ENCODE assay signal across 24 mouse cellular contexts in the genomic region with DNA sequence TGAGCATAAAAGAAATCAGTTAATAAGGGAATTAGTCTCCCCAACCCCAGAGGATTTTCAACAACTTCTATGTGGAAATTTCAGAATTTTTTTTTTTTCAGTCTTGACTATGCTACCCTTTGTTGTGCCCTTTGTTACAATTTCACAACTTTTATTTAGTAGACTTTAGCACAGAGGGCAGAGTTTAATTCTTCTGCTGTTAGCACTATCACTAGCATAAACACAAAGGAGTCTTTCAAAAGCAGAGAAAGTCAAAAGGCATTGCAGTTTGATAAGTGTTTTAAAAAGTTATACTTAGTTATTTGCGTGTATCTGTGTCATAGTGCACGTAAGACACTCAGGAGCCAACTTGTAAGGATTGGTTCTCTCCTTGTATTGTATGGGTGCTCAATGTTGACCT.
"Had no signal": no experiment of that assay in that cellular context is flagged by ENCODE, and none has a peak within 500 bp of the region (broad histone marks: within the 10 kb centered on the region; RNA-seq: fewer than 3 reads in every experiment).

No protein-coding gene starts in this region.

- DNase-seq: kidney, adult 11 months; kidney, postnatal 25 days; layer of hippocampus, postnatal 36 days; left cerebral cortex, postnatal 4 days; lung, adult 18-20 months; lung, postnatal 10 days; lung, postnatal 36 days; retina, postnatal 1 day; right cerebral cortex, postnatal 25 days; spleen, adult 18-20 months; thymus, postnatal 25 days had no signal

- H3K9me3 ChIP-seq: limb, embryonic 12.5 days; limb, embryonic 15.5 days; lung, embryonic 15.5 days; midbrain, embryonic 13.5 days; neural tube, embryonic 13.5 days; stomach, embryonic 15.5 days had no signal

- H3K27me3 ChIP-seq: limb, embryonic 12.5 days; limb, embryonic 15.5 days; lung, embryonic 15.5 days; megakaryocyte, embryonic 14.5 days; midbrain, embryonic 13.5 days; neural tube, embryonic 13.5 days; stomach, embryonic 15.5 days had no signal

- H3K9ac ChIP-seq: limb, embryonic 12.5 days; limb, embryonic 15.5 days; liver, embryonic 14.5 days; lung, embryonic 15.5 days; midbrain, embryonic 13.5 days; neural tube, embryonic 13.5 days; stomach, embryonic 15.5 days had no signal

- H3K4me3 ChIP-seq: left cerebral cortex, adult 2 months; limb, embryonic 12.5 days; limb, embryonic 15.5 days; lung, embryonic 15.5 days; megakaryocyte, embryonic 14.5 days; midbrain, embryonic 10.5 days; midbrain, embryonic 13.5 days; myocyte; neural tube, embryonic 13.5 days; stomach, embryonic 15.5 days had no signal

- H3K4me2 ChIP-seq: limb, embryonic 12.5 days; limb, embryonic 15.5 days; lung, embryonic 15.5 days; midbrain, embryonic 13.5 days; neural tube, embryonic 13.5 days; stomach, embryonic 15.5 days had no signal

- H3K4me1 ChIP-seq: limb, embryonic 12.5 days; limb, embryonic 15.5 days; lung, embryonic 15.5 days; midbrain, embryonic 10.5 days; midbrain, embryonic 13.5 days; neural tube, embryonic 13.5 days; stomach, embryonic 15.5 days had no signal

- H3K27ac ChIP-seq: left cerebral cortex, adult 2 months; limb, embryonic 12.5 days; limb, embryonic 15.5 days; liver, embryonic 14.5 days; lung, embryonic 15.5 days; midbrain, embryonic 10.5 days; midbrain, embryonic 13.5 days; neural tube, embryonic 13.5 days; stomach, embryonic 15.5 days had no signal

- ATAC-seq: inflammation-experienced regulatory T-cells, adult 6 months; midbrain, embryonic 13.5 days; midbrain, embryonic 16.5 days had no signal
